Mouse (Mus musculus) midbrain, embryonic 11.5 days (tissue): ENCODE measurements around the gene Pdzd2. TPM values are rescaled to one million over a fixed set of nuclear protein-coding genes. Genes with fewer than 3 reads are reported as not detected.

Experiments
- ATAC-seq: fragments of 200-750 bp; cut with Nextera tagmentation; 2 replicates; pipeline ENCODE4 v1.8.0; 2017; ENCODE audit warnings: moderate TSS enrichment, moderate library complexity; ENCODE audit not compliant: low FRiP score
- DNase-seq: peaks from one replicate; pipeline ENCODE4 v3.0.0; 2015; ENCODE audit warnings: low spot score; ENCODE audit errors: missing footprints
- H3K27ac ChIP-seq: fragments of 300-500 bp; sonication (generic); 2 replicates; pipeline ENCODE4 v1.5.1; 2014; ENCODE audit warnings: low read depth, low read length
- H3K27me3 ChIP-seq: fragments of 300-500 bp; sonication (generic); 2 replicates; pipeline ENCODE4 v1.6.1; 2014; ENCODE audit warnings: mild to moderate bottlenecking, low read length, moderate library complexity, mixed read lengths; ENCODE audit not compliant: control insufficient read depth, insufficient read depth
- H3K36me3 ChIP-seq: fragments of 300-500 bp; sonication (generic); 2 replicates; pipeline ENCODE4 v1.6.1; 2014; ENCODE audit warnings: mild to moderate bottlenecking, low read length, moderate library complexity, mixed read lengths; ENCODE audit not compliant: control insufficient read depth, insufficient read depth
- H3K4me1 ChIP-seq: fragments of 300-500 bp; sonication (generic); 2 replicates; pipeline ENCODE4 v1.6.1; 2014; ENCODE audit warnings: low read length; ENCODE audit not compliant: control insufficient read depth, insufficient read depth
- H3K4me2 ChIP-seq: fragments of 300-500 bp; sonication (generic); 2 replicates; pipeline ENCODE4 v1.6.1; 2014; ENCODE audit warnings: mild to moderate bottlenecking, moderate library complexity
- H3K4me3 ChIP-seq: fragments of 300-500 bp; sonication (generic); 2 replicates; pipeline ENCODE4 v1.5.1; 2014; ENCODE audit warnings: low read depth, low read length
- H3K9ac ChIP-seq: fragments of 300-500 bp; sonication (generic); 2 replicates; pipeline ENCODE4 v1.6.1; 2014; ENCODE audit warnings: low read length
- H3K9me3 ChIP-seq: fragments of 300-500 bp; sonication (generic); 2 replicates; pipeline ENCODE4 v1.6.1; 2016; ENCODE audit warnings: low read length; ENCODE audit not compliant: control insufficient read depth
- WGBS: fragments of 180-500 bp; shearing (Covaris S2); extraction: QIAGEN DNeasy Blood & Tissue Kit; methylation state at CpG from one replicate; pipeline ENCODE4 v1.1.7; 2014; 5-methylcytosine and 5-hydroxymethylcytosine counted together
- polyA plus RNA-seq: library from polyadenylated mRNA; unstranded; fragments of >200 nt; fragmentation: Nextera tagmentation; extraction: Ambion mirVana; gene quantifications from 2 replicates; pipeline ENCODE4 v1.2.1, GENCODE M21; 2014

The Pdzd2 gene
- polyA plus RNA-seq, 1 experiment from 2014 or later: 5.2 TPM

DNA sequence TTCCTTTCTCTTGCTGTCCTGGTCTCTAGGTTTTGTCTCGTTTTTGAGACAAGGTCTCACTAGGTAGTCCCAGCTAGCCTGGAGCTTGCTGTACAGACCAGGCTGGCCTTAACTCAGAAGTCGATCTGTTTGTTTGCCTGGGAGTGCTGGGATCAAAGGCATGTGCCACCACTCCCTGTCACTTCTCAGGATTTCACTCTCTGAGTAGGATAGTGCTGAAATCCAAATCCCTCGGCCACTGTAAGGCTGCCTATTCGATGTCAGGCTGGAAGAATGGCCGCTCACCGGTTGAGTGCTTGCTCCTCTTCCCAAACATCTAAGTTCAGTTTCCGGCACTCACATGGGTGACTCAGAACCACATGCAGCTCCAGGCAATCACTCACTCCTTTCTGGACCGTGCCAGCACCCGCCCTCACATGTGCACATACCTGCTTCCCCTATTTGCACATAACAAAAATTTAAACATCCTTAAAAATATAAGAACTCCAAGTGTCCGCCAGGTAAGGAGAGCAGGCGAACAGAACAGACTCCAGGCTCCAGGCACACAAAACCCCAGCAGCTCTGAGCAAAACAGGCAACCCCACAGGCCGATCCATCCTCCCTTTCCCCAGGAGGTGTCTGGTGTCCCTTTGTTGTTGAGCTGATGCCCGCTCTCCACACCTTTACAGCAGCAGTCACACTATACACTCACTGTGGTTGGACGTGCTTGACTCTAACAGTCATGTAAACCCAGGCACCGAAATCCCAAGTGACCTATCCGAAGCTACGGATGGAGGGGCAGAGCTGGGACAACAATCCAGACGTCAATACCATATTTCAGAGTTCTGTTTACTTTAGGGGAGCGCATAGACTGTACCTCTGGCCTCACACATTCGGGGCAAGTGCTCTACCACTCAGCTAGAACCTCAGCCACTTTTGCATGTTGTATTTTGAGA, 124.5 kb downstream of the Pdzd2 start:
- no peaks in the 10 kb centered on the region for H3K27me3 ChIP-seq
- 73% methylated on average over 20 of the region's 20 CpGs for WGBS

GRCm38 (mm10) chr15:12614011-12614410, 125.7 kb downstream of the Pdzd2 start:
- 70% methylated on average over 9 of the region's 9 CpGs for WGBS
- Histone ChIP-seq H3K27ac (no peak overlapping the region), H3K9ac (no peak overlapping the region), H3K36me3 (no peaks in the 10 kb centered on the region), H3K9me3 (no peaks in the 10 kb centered on the region), H3K4me2 (no peak overlapping the region), H3K27me3 (no peaks in the 10 kb centered on the region), H3K4me3 (no peak overlapping the region), H3K4me1 (peaks cover 2% of the 10 kb centered on the region; the same call in 1 of the 2 replicates)
- ATAC-seq (no peak), DNase-seq (no peak)

More for the DNA sequence above, 124.5 kb downstream of the Pdzd2 start:
- H3K4me3 ChIP-seq: no peak overlapping the region
- no peak overlapping the region for H3K4me2 ChIP-seq
- no peak overlapping the region for H3K27ac ChIP-seq
- H3K9me3 ChIP-seq: no peaks in the 10 kb centered on the region
- DNase-seq (no peak), ATAC-seq (no peak)
- H3K4me1 ChIP-seq: peaks cover 2% of the 10 kb centered on the region; the same call in 1 of the 2 replicates
- no peak overlapping the region for H3K9ac ChIP-seq
- no peaks in the 10 kb centered on the region for H3K36me3 ChIP-seq

- Histone ChIP-seq H3K27ac (no peak overlapping the region), H3K36me3 (no peaks in the 10 kb centered on the region), H3K4me1 (no peaks in the 10 kb centered on the region; the same call in 1 of the 2 replicates), H3K4me2 (no peak overlapping the region), H3K27me3 (no peaks in the 10 kb centered on the region), H3K9ac (no peak overlapping the region), H3K4me3 (no peak overlapping the region), H3K9me3 (no peaks in the 10 kb centered on the region)
- WGBS: 73% methylated on average over 7 of the region's 7 CpGs
- peak; percentile 60 for DNase-seq
- no peak for ATAC-seq
Measured at GRCm38 (mm10) chr15:12612944-12613675, 126.6 kb downstream of the Pdzd2 start.

- Histone ChIP-seq H3K4me3 (no peak overlapping the region), H3K9ac (no peak overlapping the region), H3K27me3 (no peaks in the 10 kb centered on the region), H3K9me3 (no peaks in the 10 kb centered on the region), H3K27ac (no peak overlapping the region), H3K4me1 (no peaks in the 10 kb centered on the region), H3K4me2 (no peak overlapping the region), H3K36me3 (no peaks in the 10 kb centered on the region)
- ATAC-seq (no peak), DNase-seq (peak; percentile 33)
- WGBS: 88% methylated on average over 6 of the region's 6 CpGs
Measured at GRCm38 (mm10) chr15:12608090-12608489, 131.6 kb downstream of the Pdzd2 start.

DNA sequence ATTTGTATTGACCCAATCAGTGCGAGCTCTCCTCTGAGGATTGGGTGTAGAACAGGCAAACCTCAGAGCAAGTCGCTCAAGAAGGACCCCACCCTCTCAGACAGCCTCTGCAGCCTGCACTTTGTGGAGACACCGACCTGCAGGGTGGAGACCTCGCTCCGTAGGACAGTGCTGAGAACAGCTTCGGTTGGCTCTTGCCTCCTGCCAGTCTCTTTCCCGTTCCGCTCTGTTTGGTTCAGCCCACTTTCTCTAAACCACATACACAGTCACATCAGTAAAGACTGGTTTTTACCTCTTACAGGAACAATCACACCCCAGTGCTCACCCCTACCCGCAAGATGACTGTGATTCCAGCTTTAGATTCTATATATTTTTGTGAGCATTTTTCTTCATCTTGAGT, 133.4 kb downstream of the Pdzd2 start:
- Histone ChIP-seq H3K9me3 (no peaks in the 10 kb centered on the region), H3K4me3 (no peak overlapping the region)
- ATAC-seq: 0 out of 2 replicates have a peak, but pooled peaks have one; percentile 27

GRCm38 (mm10) chr15:12605239-12605993, 134.3 kb downstream of the Pdzd2 start:
- Histone ChIP-seq H3K27me3 (no peaks in the 10 kb centered on the region), H3K9me3 (no peaks in the 10 kb centered on the region), H3K4me2 (no peak overlapping the region), H3K4me1 (no peaks in the 10 kb centered on the region), H3K4me3 (no peak overlapping the region), H3K9ac (no peak overlapping the region), H3K27ac (no peak overlapping the region), H3K36me3 (no peaks in the 10 kb centered on the region)
- no peak for ATAC-seq
- 88% methylated on average over 10 of the region's 10 CpGs for WGBS
- DNase-seq: no peak

More for the DNA sequence above, 133.4 kb downstream of the Pdzd2 start:
- Histone ChIP-seq H3K36me3 (no peaks in the 10 kb centered on the region), H3K4me1 (no peaks in the 10 kb centered on the region), H3K4me2 (no peak overlapping the region), H3K27ac (no peak overlapping the region), H3K27me3 (no peaks in the 10 kb centered on the region), H3K9ac (no peak overlapping the region)
- DNase-seq: peak; percentile 62
- 71% methylated on average over 9 of the region's 9 CpGs for WGBS

DNA sequence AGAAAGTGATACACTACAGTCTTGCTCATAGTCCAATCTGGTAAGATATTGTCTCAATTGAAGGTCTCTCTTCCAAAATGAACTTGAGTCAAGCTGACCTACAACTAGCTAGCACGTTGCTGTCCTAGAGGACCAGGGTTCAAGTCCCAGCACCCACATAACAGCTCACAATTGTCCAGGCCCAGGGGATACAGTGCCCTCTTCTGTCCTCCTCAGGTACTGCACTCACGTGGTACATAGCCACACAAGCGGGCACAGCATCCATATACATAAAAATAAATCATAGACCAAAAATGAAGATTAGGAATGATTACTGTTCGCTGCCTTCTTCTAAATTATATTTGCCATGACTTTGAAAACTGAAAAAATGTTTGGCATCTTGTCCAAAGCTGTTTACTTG, 136.1 kb downstream of the Pdzd2 start:
- Histone ChIP-seq H3K4me2 (no peak overlapping the region), H3K9me3 (no peaks in the 10 kb centered on the region), H3K36me3 (no peaks in the 10 kb centered on the region), H3K4me3 (no peak overlapping the region), H3K27me3 (no peaks in the 10 kb centered on the region), H3K4me1 (no peaks in the 10 kb centered on the region), H3K27ac (no peak overlapping the region), H3K9ac (no peak overlapping the region)
- DNase-seq (no peak), ATAC-seq (no peak)
- 93% methylated on average over 4 of the region's 4 CpGs for WGBS

DNA sequence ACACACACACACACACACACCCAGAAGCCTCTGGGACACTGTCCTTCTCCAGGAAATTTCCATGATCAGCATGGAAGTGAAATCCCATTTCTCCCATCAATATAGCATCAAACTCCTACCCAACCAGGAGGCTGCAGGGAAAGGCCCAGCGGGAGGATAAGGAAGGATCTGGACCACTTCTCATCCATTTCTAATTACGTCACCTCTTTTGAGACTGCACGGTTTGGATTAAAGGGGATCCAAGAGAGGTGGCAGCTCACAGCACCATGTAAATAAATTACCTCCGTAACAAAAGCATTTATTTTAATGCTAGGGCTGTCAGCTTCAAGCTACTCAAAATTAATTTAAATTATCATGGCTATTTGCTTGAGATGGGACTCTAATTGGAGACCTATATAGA, 146.6 kb downstream of the Pdzd2 start:
- H3K4me1 ChIP-seq: no peaks in the 10 kb centered on the region
- DNase-seq: no peak
- ATAC-seq: no peak
- no peak overlapping the region for H3K9ac ChIP-seq
- no peak overlapping the region for H3K4me2 ChIP-seq
- no peaks in the 10 kb centered on the region for H3K27me3 ChIP-seq
- H3K27ac ChIP-seq: no peak overlapping the region
- no peaks in the 10 kb centered on the region for H3K36me3 ChIP-seq
- H3K4me3 ChIP-seq: no peak overlapping the region
- no peaks in the 10 kb centered on the region for H3K9me3 ChIP-seq
- 67% methylated on average over 4 of the region's 4 CpGs for WGBS
